Mouse (Mus musculus): Measurements from ENCODE around the gene Nt5e.

- TF ChIP-seq TAL1 (IDR thresholded peaks at IDR 0.05; ENCODE audit: low read length) = no peak
- no peak for TF ChIP-seq GATA1 (IDR thresholded peaks at IDR 0.05; ENCODE audit: low read length)
These were observed 26.5 kb downstream of the Nt5e start for GRCm38 (mm10) chr9:88353459-88353858.
